Mouse (Mus musculus) hindbrain, embryonic 12.5 days (tissue): ENCODE results near the gene Olfr1380. TPM values are rescaled to one million over a fixed set of nuclear protein-coding genes. Genes with fewer than 3 reads are reported as not detected.
"Not testable (repeated sequence)": the region's sequence is repeated elsewhere in the genome, so short reads cannot be mapped to it uniquely, and the experiment has no call there.

Experiments used
- ATAC-seq: fragments of 200-750 bp; cut with Nextera tagmentation; 2 replicates; pipeline ENCODE4 v1.8.0; 2017; ENCODE audit warnings: moderate TSS enrichment; ENCODE audit not compliant: low FRiP score
- H3K27ac ChIP-seq: fragments of 300-500 bp; sonication (generic); 2 replicates; pipeline ENCODE4 v1.5.1; 2016; ENCODE audit warnings: mild to moderate bottlenecking
- H3K27me3 ChIP-seq: fragments of 300-500 bp; sonication (generic); 2 replicates; pipeline ENCODE4 v1.6.1; 2016; ENCODE audit warnings: mild to moderate bottlenecking
- H3K36me3 ChIP-seq: fragments of 300-500 bp; sonication (generic); 2 replicates; pipeline ENCODE4 v1.6.1; 2016; ENCODE audit warnings: mild to moderate bottlenecking
- H3K4me1 ChIP-seq: fragments of 300-500 bp; sonication (generic); 2 replicates; pipeline ENCODE4 v1.6.1; 2016
- H3K4me2 ChIP-seq: fragments of 300-500 bp; sonication (generic); replicated peaks from 2 replicates; pipeline ENCODE4 v1.6.1; 2016; ENCODE audit warnings: mild to moderate bottlenecking
- H3K4me3 ChIP-seq: fragments of 300-500 bp; sonication (generic); 2 replicates; pipeline ENCODE4 v1.5.1; 2016; ENCODE audit warnings: mild to moderate bottlenecking
- H3K9ac ChIP-seq: fragments of 300-500 bp; sonication (generic); 2 replicates; pipeline ENCODE4 v1.6.1; 2016; ENCODE audit warnings: mild to moderate bottlenecking, moderate library complexity
- H3K9me3 ChIP-seq: fragments of 300-500 bp; sonication (generic); replicated peaks from 2 replicates; pipeline ENCODE4 v1.6.1; 2016; ENCODE audit warnings: mild to moderate bottlenecking
- WGBS: fragments of 180-500 bp; shearing (Covaris S2); methylation state at CpG from one replicate; pipeline ENCODE4 v1.1.7; 2016; 5-methylcytosine and 5-hydroxymethylcytosine counted together
- polyA plus RNA-seq: library from polyadenylated mRNA; unstranded; fragments of >200 nt; fragmentation: Nextera tagmentation; extraction: Ambion mirVana; gene quantifications from 2 replicates; pipeline ENCODE4 v1.2.1, GENCODE M21; 2016

Olfr1380 gene
- polyA plus RNA-seq: not detected in 2 replicates

DNA sequence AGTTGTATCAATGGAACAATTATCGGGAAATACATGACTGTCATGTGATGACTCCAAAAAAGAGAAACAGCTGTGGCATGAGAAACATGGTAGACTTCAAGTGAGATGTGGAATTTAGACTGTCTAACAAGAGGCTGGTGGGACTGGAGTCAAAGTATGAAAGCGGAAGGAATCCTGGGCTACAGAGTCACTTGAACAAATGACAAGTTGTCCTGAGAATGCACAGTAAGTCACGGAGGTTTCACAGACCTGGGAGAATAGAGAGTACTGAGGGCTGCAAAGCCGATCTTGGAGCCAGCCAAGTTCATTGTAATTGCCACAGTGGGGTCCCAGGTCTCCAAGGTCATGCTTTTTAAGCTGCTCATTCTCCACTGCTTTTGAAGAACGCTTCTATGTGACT lies at the start of gene Olfr1380:
Gene Olfr1380, plus strand, starts transcription at position 301 of the 400 bp plus-strand sequence.
- 58% methylated on average over 5 of the region's 5 CpGs for WGBS
- ATAC-seq, H3K9ac ChIP-seq, H3K27me3 ChIP-seq, H3K4me1 ChIP-seq, H3K4me3 ChIP-seq, H3K36me3 ChIP-seq, H3K27ac ChIP-seq, H3K9me3 ChIP-seq, H3K4me2 ChIP-seq: not testable (repeated sequence)

GRCm38 (mm10) chr11:49518086-49518485 lies 38.6 kb upstream of the Olfr1380 start:
- WGBS: 78% methylated on average over 5 of the region's 5 CpGs
- Histone ChIP-seq H3K36me3 (no peaks in the 10 kb centered on the region), H3K4me3 (no peak overlapping the region), H3K9ac (no peak overlapping the region), H3K9me3 (no peaks in the 10 kb centered on the region), H3K4me1 (no peaks in the 10 kb centered on the region), H3K4me2 (no peak overlapping the region), H3K27me3 (no peaks in the 10 kb centered on the region), H3K27ac (no peak overlapping the region)
- no peak for ATAC-seq

- no peaks in the 10 kb centered on the region for H3K4me1 ChIP-seq
- H3K9ac ChIP-seq: no peak within 1 kb of the TSS
- H3K4me2 ChIP-seq: no peak within 1 kb of the TSS
Observed at GRCm38 (mm10) chr11:49519348-49519747, 37.3 kb upstream of the Olfr1380 start, which contains the start of gene Olfr1383. TSS of gene Olfr1383 (plus strand) at chr11:49519648.

DNA sequence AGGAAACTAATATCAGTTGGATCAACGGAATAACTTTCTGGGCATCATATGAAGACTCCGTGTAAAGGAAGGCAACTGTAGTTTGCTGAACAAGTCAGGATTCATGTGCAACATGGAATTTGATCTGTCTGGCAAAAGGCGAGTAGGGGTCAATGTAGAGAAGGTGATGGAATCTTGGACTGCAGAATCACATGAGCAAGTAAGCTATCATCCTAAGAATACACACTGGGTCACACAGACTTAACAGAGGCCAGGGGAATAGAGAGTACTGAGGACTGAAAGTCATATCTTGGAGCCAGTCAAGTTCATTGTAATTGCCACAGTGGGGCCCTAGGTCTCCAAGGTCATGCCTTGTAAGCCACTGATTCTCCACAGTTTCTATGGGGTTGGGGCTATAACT lies 28.7 kb upstream of the Olfr1380 start, which contains the start of gene Olfr1382:
Gene Olfr1382, plus strand, starts transcription at position 301 of the 400 bp plus-strand sequence.
- Histone ChIP-seq H3K27me3 (no peaks in the 10 kb centered on the region), H3K27ac (no peak within 1 kb of the TSS), H3K4me3 (no peak within 1 kb of the TSS), H3K36me3 (no peaks in the 10 kb centered on the region), H3K9me3 (no peaks in the 10 kb centered on the region), H3K4me2 (no peak within 1 kb of the TSS), H3K4me1 (no peaks in the 10 kb centered on the region), H3K9ac (no peak within 1 kb of the TSS)
- no peak for ATAC-seq
- 83% methylated on average over 3 of the region's 3 CpGs for WGBS

More at GRCm38 (mm10) chr11:49519348-49519747, 37.3 kb upstream of the Olfr1380 start, which contains the start of gene Olfr1383:
- H3K27ac ChIP-seq: no peak within 1 kb of the TSS
- no peak within 1 kb of the TSS for H3K4me3 ChIP-seq
- no peaks in the 10 kb centered on the region for H3K36me3 ChIP-seq
- no peak for ATAC-seq
- H3K27me3 ChIP-seq: no peaks in the 10 kb centered on the region
- H3K9me3 ChIP-seq: no peaks in the 10 kb centered on the region

DNA sequence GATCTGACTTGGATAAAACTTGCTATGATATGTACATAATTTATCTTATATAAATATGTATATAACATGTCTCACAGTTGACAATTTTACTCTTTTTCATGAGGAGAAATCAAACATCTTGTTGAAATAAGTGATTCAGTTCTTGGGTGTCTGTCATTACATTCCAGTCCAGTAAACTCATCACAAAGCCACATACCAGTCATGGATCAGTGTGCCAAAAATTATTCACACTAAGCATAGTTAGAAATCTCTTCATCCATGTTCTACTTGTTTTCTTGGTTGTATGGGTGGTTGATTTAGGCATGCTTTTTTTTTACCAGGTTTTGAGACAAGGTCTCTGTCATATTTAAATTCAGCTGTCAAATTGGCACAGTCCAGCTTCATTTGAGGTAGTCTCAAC lies 23.9 kb upstream of the Olfr1380 start:
- Histone ChIP-seq H3K36me3 (no peaks in the 10 kb centered on the region), H3K4me3 (no peak overlapping the region), H3K9me3 (no peaks in the 10 kb centered on the region), H3K4me2 (no peak overlapping the region), H3K27me3 (no peaks in the 10 kb centered on the region), H3K27ac (no peak overlapping the region), H3K4me1 (no peaks in the 10 kb centered on the region), H3K9ac (no peak overlapping the region)
- no peak for ATAC-seq

- H3K4me1 ChIP-seq, H3K9me3 ChIP-seq, H3K9ac ChIP-seq, H3K4me3 ChIP-seq, H3K27me3 ChIP-seq, ATAC-seq, H3K36me3 ChIP-seq, H3K27ac ChIP-seq, H3K4me2 ChIP-seq: not testable (repeated sequence)
- 85% methylated on average over 2 of the region's 2 CpGs for WGBS
Observed at GRCm38 (mm10) chr11:49536631-49537030, 20.0 kb upstream of the Olfr1380 start.

DNA sequence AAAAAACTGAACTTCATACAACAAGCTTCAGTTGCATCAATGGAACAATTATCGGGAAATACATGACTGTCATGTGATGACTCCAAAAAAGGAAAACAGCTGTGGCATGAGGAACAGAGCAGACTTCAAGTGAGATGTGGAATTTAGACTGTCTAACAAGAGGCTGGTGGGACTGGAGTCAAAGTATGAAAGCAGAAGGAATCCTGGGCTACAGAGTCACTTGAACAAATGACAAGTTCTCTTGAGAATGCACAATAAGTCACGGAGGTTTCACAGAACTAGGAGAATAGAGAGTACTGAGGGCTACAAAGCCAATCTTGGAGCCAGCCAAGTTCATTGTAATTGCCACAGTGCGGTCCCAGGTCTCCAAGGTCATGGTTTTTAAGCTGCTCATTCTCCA lies 13.5 kb upstream of the Olfr1380 start, which contains the start of gene Olfr1381:
Gene Olfr1381, plus strand, starts transcription at position 301 of the 400 bp plus-strand sequence.
- H3K9ac ChIP-seq, H3K4me1 ChIP-seq, ATAC-seq, H3K27me3 ChIP-seq, H3K27ac ChIP-seq, H3K9me3 ChIP-seq, H3K4me3 ChIP-seq, H3K36me3 ChIP-seq, H3K4me2 ChIP-seq: not testable (repeated sequence)
- 58% methylated on average over 3 of the region's 3 CpGs for WGBS

GRCm38 (mm10) chr11:49554033-49554432 lies 2.6 kb upstream of the Olfr1380 start:
- 80% methylated on average over 3 of the region's 3 CpGs for WGBS
- not testable (repeated sequence) for H3K9me3 ChIP-seq, H3K27me3 ChIP-seq

GRCm38 (mm10) chr11:49575054-49575453 lies 18.4 kb downstream of the Olfr1380 start:
- ATAC-seq: not testable (repeated sequence)
- WGBS: 34% methylated on average over 2 of the region's 2 CpGs

More at GRCm38 (mm10) chr11:49554033-49554432, 2.6 kb upstream of the Olfr1380 start:
- not testable (repeated sequence) for H3K4me1 ChIP-seq, H3K4me3 ChIP-seq, ATAC-seq, H3K9ac ChIP-seq, H3K4me2 ChIP-seq, H3K27ac ChIP-seq, H3K36me3 ChIP-seq

GRCm38 (mm10) chr11:49580452-49580851 lies 23.8 kb downstream of the Olfr1380 start:
- not testable (repeated sequence) for H3K36me3 ChIP-seq, H3K27ac ChIP-seq, ATAC-seq, H3K4me3 ChIP-seq, H3K27me3 ChIP-seq, H3K9me3 ChIP-seq, H3K9ac ChIP-seq, H3K4me2 ChIP-seq, H3K4me1 ChIP-seq
- WGBS: 89% methylated on average over 8 of the region's 8 CpGs

More at GRCm38 (mm10) chr11:49575054-49575453, 18.4 kb downstream of the Olfr1380 start:
- not testable (repeated sequence) for H3K4me3 ChIP-seq, H3K4me2 ChIP-seq, H3K27me3 ChIP-seq, H3K4me1 ChIP-seq, H3K27ac ChIP-seq, H3K9me3 ChIP-seq, H3K9ac ChIP-seq, H3K36me3 ChIP-seq

GRCm38 (mm10) chr11:49590213-49590612 lies 33.5 kb downstream of the Olfr1380 start:
- H3K27me3 ChIP-seq: no peaks in the 10 kb centered on the region
- 95% methylated on average over 19 of the region's 19 CpGs for WGBS
- H3K9ac ChIP-seq: no peak overlapping the region
- no peak overlapping the region for H3K4me2 ChIP-seq
- no peak overlapping the region for H3K4me3 ChIP-seq
- no peak for ATAC-seq
- no peaks in the 10 kb centered on the region for H3K36me3 ChIP-seq
- H3K27ac ChIP-seq: no peak overlapping the region
- H3K9me3 ChIP-seq: no peaks in the 10 kb centered on the region
- H3K4me1 ChIP-seq: no peaks in the 10 kb centered on the region

GRCm38 (mm10) chr11:49597149-49597548 lies 40.5 kb downstream of the Olfr1380 start:
- not testable (repeated sequence) for ATAC-seq, H3K27ac ChIP-seq, H3K4me1 ChIP-seq, H3K4me3 ChIP-seq, H3K9me3 ChIP-seq, H3K9ac ChIP-seq, H3K27me3 ChIP-seq, H3K36me3 ChIP-seq, H3K4me2 ChIP-seq
- 73% methylated on average over 2 of the region's 2 CpGs for WGBS

GRCm38 (mm10) chr11:49608306-49608705 lies 51.6 kb downstream of the Olfr1380 start:
- WGBS: 78% methylated on average over 5 of the region's 5 CpGs
- not testable (repeated sequence) for H3K36me3 ChIP-seq, H3K4me3 ChIP-seq, H3K27ac ChIP-seq, H3K9ac ChIP-seq, H3K4me2 ChIP-seq, ATAC-seq, H3K9me3 ChIP-seq, H3K4me1 ChIP-seq
- peaks cover 50% of the 10 kb centered on the region for H3K27me3 ChIP-seq
